Mouse (Mus musculus) thymus, adult 2 months (tissue): Measurements from ENCODE around the gene Chia1.

Source experiments
- CTCF ChIP-seq: fragments of 200-500 bp; IDR thresholded peaks from 2 replicates; pipeline ENCODE4 v1.5.1; 2012; ENCODE audit warnings: mild to moderate bottlenecking, control low read depth, low read length, moderate library complexity, borderline replicate concordance; ENCODE audit not compliant: control insufficient read depth, poor library complexity, insufficient read depth; ENCODE audit errors: extremely low read depth
- POLR2A ChIP-seq: fragments of 200-500 bp; IDR thresholded peaks from 2 replicates; pipeline ENCODE4 v1.6.1; 2012; ENCODE audit warnings: mild to moderate bottlenecking, low read length, control low read depth, moderate library complexity; ENCODE audit not compliant: control insufficient read depth, poor library complexity, insufficient read depth; ENCODE audit errors: extremely low read depth

- no peak for TF ChIP-seq POLR2A
- TF ChIP-seq CTCF: no peak
Observed at GRCm38 (mm10) chr3:106131690-106132089, 18.7 kb downstream of the Chia1 start.
